Mouse (Mus musculus) naive thymus-derived CD4-positive, alpha-beta T cell, adult 5 months (primary cell): ENCODE measurements around the gene Ephb1. TPM values are rescaled to one million over a fixed set of nuclear protein-coding genes. Genes with fewer than 3 reads are reported as not detected.

ENCODE experiments used
- polyA plus RNA-seq: library from polyadenylated mRNA; unstranded; fragments of 100-300 nt; shearing (Covaris generic); gene quantifications from one replicate; pipeline ENCODE4 v1.2.1, GENCODE M21; 2017

The Ephb1 gene
- polyA plus RNA-seq: not detected

DNA sequence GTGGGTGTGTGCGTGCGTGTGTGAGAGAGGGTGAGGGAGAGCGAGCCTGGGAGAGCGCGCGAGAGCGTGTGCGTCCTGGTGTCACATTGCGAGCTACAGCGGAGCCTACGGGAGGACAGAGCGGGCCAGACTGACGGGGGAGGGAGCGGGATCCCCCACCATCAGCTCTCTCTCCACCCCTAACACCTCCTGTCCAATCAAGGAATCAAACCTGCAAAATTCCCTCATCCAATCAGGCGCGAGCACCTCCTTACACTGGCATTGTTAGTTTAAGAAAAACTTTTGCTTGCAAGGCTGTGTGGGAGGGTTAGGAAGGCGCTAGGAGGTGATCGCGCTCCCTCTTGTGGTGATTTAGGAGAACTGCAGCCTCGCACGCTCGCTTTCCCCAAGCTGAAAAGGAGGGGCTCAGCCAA is at the start of gene Ephb1:
Gene Ephb1 (minus strand): TSS at position 133 of the 413 bp plus-strand sequence.

Other genes starting within 250 kb of the Ephb1 start
- gene Ky, start 151.1 kb upstream of the Ephb1 start, polyA plus RNA-seq: not detected